Mouse (Mus musculus) G1E (cell line): ENCODE results near the gene Actg2. TPM values are rescaled to one million over a fixed set of nuclear protein-coding genes. Genes with fewer than 3 reads are reported as not detected.

ENCODE experiments used
- ATAC-seq: 2 replicates; pipeline ENCODE4 v1.8.0; 2016; ENCODE audit warnings: mild to moderate bottlenecking; ENCODE audit not compliant: insufficient number of reproducible peaks, poor library complexity, low FRiP score, severe bottlenecking; ENCODE audit errors: extremely low read depth
- DNase-seq: peaks from one replicate; pipeline ENCODE4 v3.0.0; 2012; ENCODE audit warnings: low spot score
- H3K27me3 ChIP-seq: 2 replicates; pipeline ENCODE4 v1.6.1; 2012; ENCODE audit warnings: mild to moderate bottlenecking, low read length, inconsistent platforms; ENCODE audit not compliant: insufficient read depth
- H3K36me3 ChIP-seq: replicated peaks from 2 replicates; pipeline ENCODE3; 2012; ENCODE audit warnings: mild to moderate bottlenecking, inconsistent platforms
- H3K4me1 ChIP-seq: 2 replicates; pipeline ENCODE4 v1.6.1; 2012; ENCODE audit warnings: low read depth, low read length, inconsistent platforms, mixed read lengths; ENCODE audit not compliant: insufficient read depth
- H3K4me3 ChIP-seq: 2 replicates; pipeline ENCODE4 v1.5.1; 2012; ENCODE audit warnings: low read depth, mild to moderate bottlenecking, inconsistent platforms, low read length, moderate library complexity, mixed read lengths
- H3K9me3 ChIP-seq: replicated peaks from 2 replicates; pipeline ENCODE4 v1.6.1; 2012; ENCODE audit warnings: inconsistent platforms
- CTCF ChIP-seq: IDR thresholded peaks from 2 replicates; pipeline ENCODE4 v1.5.1; 2012; ENCODE audit warnings: low read depth, low read length, inconsistent platforms, mixed read lengths
- GATA1 ChIP-seq: IDR thresholded peaks from 2 replicates; pipeline ENCODE4 v1.6.1; 2012; ENCODE audit warnings: borderline replicate concordance, low read length, inconsistent platforms, mixed read lengths
- GATA2 ChIP-seq: IDR thresholded peaks from 2 replicates; pipeline ENCODE4 v1.6.1; 2012; ENCODE audit warnings: low read depth, low read length, inconsistent platforms, borderline replicate concordance
- POLR2AphosphoS5 ChIP-seq: IDR thresholded peaks from 2 replicates; pipeline ENCODE4 v1.6.1; 2012; ENCODE audit warnings: low read depth, low read length, inconsistent platforms; ENCODE audit not compliant: insufficient replicate concordance
- TAL1 ChIP-seq: conservative IDR thresholded peaks from 2 replicates; pipeline ENCODE4 v1.6.1; 2012; ENCODE audit warnings: low read depth, low read length, inconsistent platforms, mixed read lengths
- polyA plus RNA-seq: library from polyadenylated mRNA; stranded (reverse); fragments of >175 nt; gene quantifications from 2 replicates; pipeline ENCODE4 v1.2.3, GENCODE M21; 2012
- total RNA-seq, 2 experiments: library from RNA; stranded (forward) in 1 of 2; stranded (reverse) in 1 of 2; fragments of 200-1000 nt in 1 of 2; fragments of >200 nt in 1 of 2; fragmentation: Nextera tagmentation in 1 of 2; gene quantifications; 2 replicates each; pipeline ENCODE4 v1.2.3; 2014 to 2017

Gene Actg2
- total and polyA plus RNA-seq, 3 experiments: 0.11 TPM; not detected in 2

DNA sequence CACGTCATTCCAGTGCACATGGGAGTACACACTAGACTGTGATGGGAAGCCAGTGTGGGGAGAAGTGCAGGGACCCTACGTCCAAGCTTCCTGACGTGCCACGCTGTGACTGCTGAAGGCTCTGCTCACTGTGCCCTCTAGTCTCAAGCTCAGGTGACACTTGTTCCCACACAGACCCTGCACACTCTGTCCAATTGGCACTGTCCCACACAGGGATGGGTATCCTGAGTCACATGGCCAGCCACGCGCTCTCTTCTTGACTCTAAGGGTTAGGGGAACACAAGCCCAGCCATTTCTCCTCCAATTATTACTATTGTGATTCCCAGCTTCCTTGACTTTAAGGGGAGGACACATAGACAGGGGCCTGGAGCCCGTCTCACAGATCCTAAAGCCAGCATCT lies 52.3 kb downstream of the Actg2 start:
- TF ChIP-seq GATA1: no peak
- TF ChIP-seq GATA2: no peak
- TF ChIP-seq CTCF: no peak
- no peak for TF ChIP-seq POLR2AphosphoS5
- no peak for TF ChIP-seq TAL1
- no peak overlapping the region for H3K4me3 ChIP-seq
- peaks cover 14% of the 10 kb centered on the region for H3K4me1 ChIP-seq
- peaks cover 73% of the 10 kb centered on the region for H3K36me3 ChIP-seq
- no peaks in the 10 kb centered on the region for H3K9me3 ChIP-seq
- ATAC-seq (no peak), DNase-seq (no peak)
- peaks cover 31% of the 10 kb centered on the region for H3K27me3 ChIP-seq

DNA sequence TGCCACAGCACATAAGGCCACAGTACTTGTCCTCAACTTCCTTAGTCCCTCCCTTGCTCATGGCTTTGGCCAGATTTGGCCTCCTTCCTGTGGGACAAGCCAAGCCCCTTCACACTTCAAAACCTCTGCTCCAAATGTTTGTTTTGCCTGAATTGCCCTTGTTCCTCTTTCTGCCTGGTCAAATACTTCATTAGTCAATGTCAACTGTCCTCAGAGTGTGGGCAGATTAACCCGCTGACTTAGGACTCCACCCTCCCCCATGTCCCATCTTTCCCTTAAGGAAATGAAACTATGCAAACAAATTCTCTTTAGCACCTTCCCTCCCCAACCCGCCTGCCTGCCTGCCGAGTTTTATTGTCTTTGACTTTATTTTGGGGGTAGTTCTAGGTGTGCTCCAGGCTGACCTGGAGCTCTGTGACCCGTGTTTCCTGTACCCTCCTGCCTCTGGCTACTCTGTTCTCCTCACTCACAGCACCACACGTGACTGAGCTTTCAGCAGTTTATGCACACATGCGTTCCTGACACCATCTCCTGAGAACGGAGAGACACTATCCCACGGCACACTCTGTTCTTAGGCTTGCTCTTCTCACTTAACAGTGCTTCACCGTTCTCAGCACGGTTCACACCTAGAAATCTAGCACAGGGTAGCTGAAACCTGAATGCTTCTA lies 53.5 kb downstream of the Actg2 start:
- Histone ChIP-seq H3K9me3 (no peaks in the 10 kb centered on the region), H3K27me3 (peaks cover 28% of the 10 kb centered on the region), H3K4me3 (no peak overlapping the region), H3K4me1 (peaks cover 14% of the 10 kb centered on the region), H3K36me3 (peaks cover 67% of the 10 kb centered on the region)
- DNase-seq (no peak), ATAC-seq (no peak)
- no peak for TF ChIP-seq GATA1
- TF ChIP-seq POLR2AphosphoS5: no peak
- no peak for TF ChIP-seq GATA2
- TF ChIP-seq CTCF: no peak
- TF ChIP-seq TAL1: no peak

DNA sequence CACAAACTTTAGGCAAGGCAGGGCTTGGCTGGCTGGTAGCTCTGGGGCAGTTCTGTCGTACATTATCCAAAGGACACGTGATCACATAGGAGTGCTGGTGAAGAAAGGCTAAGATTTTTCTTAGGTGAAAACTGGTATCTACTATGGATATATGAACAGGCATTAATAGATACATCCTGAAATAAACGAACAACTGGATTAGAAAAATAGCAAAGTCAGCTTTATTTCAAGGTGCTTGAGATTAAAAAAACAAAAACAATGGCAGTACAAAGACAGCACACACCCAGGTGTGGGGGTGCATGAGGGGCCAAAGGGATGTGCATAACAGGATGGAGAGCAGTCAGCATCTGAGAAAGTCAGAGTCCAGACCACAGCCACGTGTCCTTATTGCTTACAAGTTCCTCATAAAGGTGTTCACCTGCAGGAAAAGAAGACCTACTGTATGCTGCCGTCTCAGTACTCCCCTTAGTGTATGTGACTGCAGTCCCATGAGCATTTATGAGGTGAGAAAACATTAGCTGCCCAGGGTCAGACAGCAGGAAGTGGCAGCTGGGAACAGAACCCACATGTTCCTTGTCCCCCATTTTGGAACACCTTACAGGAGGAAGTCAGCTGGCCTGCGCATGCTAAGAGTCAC lies 55.9 kb downstream of the Actg2 start:
- H3K27me3 ChIP-seq: peaks cover 39% of the 10 kb centered on the region
- no peaks in the 10 kb centered on the region for H3K9me3 ChIP-seq
- no peak for ATAC-seq
- DNase-seq: no peak
- peaks cover 47% of the 10 kb centered on the region for H3K36me3 ChIP-seq
- no peak overlapping the region for H3K4me3 ChIP-seq
- no peak for TF ChIP-seq GATA2
- no peak for TF ChIP-seq TAL1
- TF ChIP-seq POLR2AphosphoS5: no peak
- TF ChIP-seq GATA1: no peak
- TF ChIP-seq CTCF: no peak
- H3K4me1 ChIP-seq: peaks cover 14% of the 10 kb centered on the region

DNA sequence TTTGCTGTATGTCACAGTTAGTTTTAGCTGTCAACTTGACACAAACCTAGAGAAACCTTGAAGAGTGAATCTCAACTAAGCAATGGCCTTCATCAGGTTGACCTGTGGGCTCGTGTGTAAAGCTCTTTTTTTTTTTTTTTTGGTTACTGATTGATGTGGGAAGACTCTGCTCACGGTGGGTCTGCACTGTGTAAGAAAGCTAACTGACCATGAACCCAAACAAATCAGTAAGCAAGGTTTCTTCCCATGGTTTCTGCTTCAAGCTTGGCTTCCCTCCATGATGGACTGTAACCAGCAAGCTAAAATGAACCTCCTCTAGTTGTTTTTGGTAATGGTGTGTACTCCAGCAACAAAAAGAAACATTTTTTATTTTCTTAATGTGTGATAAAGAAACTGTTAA lies 56.9 kb downstream of the Actg2 start:
- Histone ChIP-seq H3K9me3 (no peaks in the 10 kb centered on the region), H3K4me1 (peaks cover 14% of the 10 kb centered on the region), H3K4me3 (no peak overlapping the region), H3K27me3 (peaks cover 48% of the 10 kb centered on the region), H3K36me3 (peaks cover 39% of the 10 kb centered on the region)
- no peak for DNase-seq
- no peak for ATAC-seq
- no peak for TF ChIP-seq POLR2AphosphoS5
- TF ChIP-seq CTCF: no peak
- no peak for TF ChIP-seq GATA1
- no peak for TF ChIP-seq GATA2
- no peak for TF ChIP-seq TAL1

DNA sequence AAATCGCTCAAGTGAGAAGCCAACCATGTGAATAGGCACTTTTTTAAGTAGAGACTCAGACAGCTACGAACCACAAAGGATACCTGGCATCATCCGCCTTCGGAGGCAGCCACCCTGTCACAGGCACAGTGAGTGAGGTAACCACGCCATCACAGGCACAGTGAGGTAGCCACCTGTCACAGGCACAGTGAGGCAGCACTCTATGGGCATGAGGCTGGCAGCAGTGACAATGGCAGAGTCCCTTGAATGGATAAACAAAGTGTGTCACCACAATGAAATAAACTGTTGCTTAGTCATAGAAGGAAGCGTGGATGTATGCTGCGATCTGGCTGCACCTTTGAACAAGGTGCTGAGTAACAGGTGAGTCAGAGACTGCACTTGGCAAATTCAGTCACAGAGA lies 57.4 kb downstream of the Actg2 start:
- peaks cover 34% of the 10 kb centered on the region for H3K36me3 ChIP-seq
- peaks cover 11% of the 10 kb centered on the region for H3K4me1 ChIP-seq
- H3K9me3 ChIP-seq: no peaks in the 10 kb centered on the region
- no peak for DNase-seq
- H3K4me3 ChIP-seq: no peak overlapping the region
- TF ChIP-seq CTCF: no peak
- ATAC-seq: no peak
- H3K27me3 ChIP-seq: peaks cover 49% of the 10 kb centered on the region

DNA sequence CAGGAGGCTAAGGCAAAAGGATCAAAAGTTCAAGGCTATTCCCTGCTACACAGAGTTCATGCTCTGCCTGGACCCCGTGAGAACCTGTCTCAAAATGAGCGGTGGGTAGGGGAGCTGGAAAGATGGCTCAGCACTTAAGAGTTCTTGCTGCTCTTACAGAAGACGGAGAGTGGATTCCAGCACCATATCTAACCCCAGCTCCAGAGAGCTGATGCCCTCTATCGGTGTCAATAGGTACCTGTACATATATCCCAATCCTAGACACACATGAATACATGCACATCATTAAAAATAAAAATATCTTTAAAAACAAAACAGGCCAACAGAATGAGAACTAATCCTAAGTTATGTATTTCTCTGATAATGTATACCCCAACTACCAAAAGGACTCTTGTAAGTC lies 57.8 kb downstream of the Actg2 start:
- H3K27me3 ChIP-seq: peaks cover 51% of the 10 kb centered on the region
- TF ChIP-seq GATA2: no peak
- TF ChIP-seq POLR2AphosphoS5: no peak
- no peak for TF ChIP-seq CTCF
- no peak for TF ChIP-seq GATA1
- TF ChIP-seq TAL1: no peak
- peaks cover 11% of the 10 kb centered on the region for H3K4me1 ChIP-seq
- no peaks in the 10 kb centered on the region for H3K9me3 ChIP-seq
- no peak for DNase-seq
- H3K4me3 ChIP-seq: no peak overlapping the region
- no peak for ATAC-seq
- H3K36me3 ChIP-seq: peaks cover 34% of the 10 kb centered on the region
